Mouse (Mus musculus): Measurements from ENCODE around the gene Mycbpap. TPM values are rescaled to one million over a fixed set of nuclear protein-coding genes. Genes with fewer than 3 reads are reported as not detected.

The Mycbpap gene
- polyA plus RNA-seq, 1 experiment from 2014 or later: 4.6 TPM

- Histone ChIP-seq H3K4me1 (replicated peaks) (peaks cover 25% of the 10 kb centered on the region), H3K4me3 (peak overlapping the region; percentile 65), H3K36me3 (0 out of 2 replicates have a peak, but pooled peaks cover 4% of the 10 kb centered on the region), H3K9me3 (0 out of 2 replicates have a peak, but pooled peaks cover 4% of the 10 kb centered on the region), H3K27me3 (ENCODE audit: insufficient read depth, poor library complexity, severe bottlenecking) (peaks cover 4% of the 10 kb centered on the region; the same call in 1 of the 2 replicates), H3K27ac (peak overlapping the region; percentile 93)
- 14% methylated on average over 24 of the region's 24 CpGs for WGBS
- peak; percentile 30 for DNase-seq (ENCODE audit: low spot score)
Observed at GRCm38 (mm10) chr11:94548041-94548784, 26.7 kb upstream of the Mycbpap start.

- H3K36me3 ChIP-seq: peaks cover 13% of the 10 kb centered on the region; the same call in 1 of the 2 replicates
- 93% methylated on average over 6 of the region's 6 CpGs for WGBS
- DNase-seq (ENCODE audit: low spot score): no peak
- H3K4me3 ChIP-seq: no peak overlapping the region
- H3K27ac ChIP-seq: no peak overlapping the region
- 0 out of 2 replicates have a peak, but pooled peaks cover 4% of the 10 kb centered on the region for H3K9me3 ChIP-seq
- peaks cover 25% of the 10 kb centered on the region for H3K4me1 ChIP-seq (replicated peaks)
- peaks cover 4% of the 10 kb centered on the region; the same call in 1 of the 2 replicates for H3K27me3 ChIP-seq (ENCODE audit: insufficient read depth, poor library complexity, severe bottlenecking)
Observed at GRCm38 (mm10) chr11:94547271-94547670, 25.7 kb upstream of the Mycbpap start.

DNA sequence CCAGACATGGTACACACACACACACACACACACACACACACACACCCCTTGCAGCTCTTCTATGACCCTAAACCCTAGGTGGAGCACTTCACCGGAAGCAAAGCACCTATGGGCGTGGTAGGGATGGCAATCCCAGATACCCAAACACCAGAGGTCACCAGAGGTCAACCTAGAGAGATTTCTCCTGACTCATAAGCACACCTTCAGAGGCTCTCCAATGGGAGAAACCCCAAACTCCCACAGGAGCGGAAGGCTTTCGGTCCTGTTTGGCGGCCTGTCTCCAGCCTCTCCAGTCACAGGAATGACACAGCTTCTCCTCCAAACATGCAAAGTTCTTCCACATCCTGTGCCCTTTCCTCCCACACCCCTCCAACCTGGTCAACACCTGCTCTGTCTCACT, 24.8 kb upstream of the Mycbpap start:
- Histone ChIP-seq H3K9me3 (0 out of 2 replicates have a peak, but pooled peaks cover 1% of the 10 kb centered on the region), H3K27me3 (ENCODE audit: insufficient read depth, poor library complexity, severe bottlenecking) (peaks cover 4% of the 10 kb centered on the region; the same call in 1 of the 2 replicates), H3K27ac (no peak overlapping the region), H3K4me3 (no peak overlapping the region), H3K36me3 (peaks cover 15% of the 10 kb centered on the region; the same call in 1 of the 2 replicates), H3K4me1 (replicated peaks) (peaks cover 25% of the 10 kb centered on the region)
- 95% methylated on average over 5 of the region's 5 CpGs for WGBS
- no peak for DNase-seq (ENCODE audit: low spot score)

DNA sequence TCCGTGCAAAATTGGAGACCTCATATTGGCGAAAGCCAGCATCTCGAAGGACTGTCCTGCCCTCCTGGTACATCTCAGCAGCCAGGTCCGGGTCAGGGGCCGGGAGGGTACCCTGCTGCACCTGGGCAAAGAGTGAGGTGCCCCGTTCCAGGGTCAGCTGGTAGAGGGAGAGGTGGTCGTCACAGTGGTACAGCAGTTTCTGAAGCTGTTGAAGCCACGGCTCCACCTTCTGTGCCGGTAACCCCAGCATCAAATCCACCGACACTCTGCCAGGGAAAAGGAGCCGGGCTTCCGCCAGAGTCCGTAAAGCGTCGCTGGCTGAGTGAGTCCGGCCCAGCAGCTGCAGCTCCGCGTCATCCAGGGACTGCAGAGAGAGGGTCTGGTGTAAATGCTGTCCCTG, 22.9 kb upstream of the Mycbpap start:
- Histone ChIP-seq H3K36me3 (peaks cover 15% of the 10 kb centered on the region; the same call in 1 of the 2 replicates), H3K27ac (peak overlapping the region; percentile 50), H3K4me3 (peak overlapping the region; percentile 28), H3K9me3 (no peaks in the 10 kb centered on the region), H3K4me1 (replicated peaks) (peaks cover 25% of the 10 kb centered on the region), H3K27me3 (ENCODE audit: insufficient read depth, poor library complexity, severe bottlenecking) (peaks cover 4% of the 10 kb centered on the region; the same call in 1 of the 2 replicates)
- WGBS: 55% methylated on average over 18 of the region's 18 CpGs
- no peak for DNase-seq (ENCODE audit: low spot score)

DNA sequence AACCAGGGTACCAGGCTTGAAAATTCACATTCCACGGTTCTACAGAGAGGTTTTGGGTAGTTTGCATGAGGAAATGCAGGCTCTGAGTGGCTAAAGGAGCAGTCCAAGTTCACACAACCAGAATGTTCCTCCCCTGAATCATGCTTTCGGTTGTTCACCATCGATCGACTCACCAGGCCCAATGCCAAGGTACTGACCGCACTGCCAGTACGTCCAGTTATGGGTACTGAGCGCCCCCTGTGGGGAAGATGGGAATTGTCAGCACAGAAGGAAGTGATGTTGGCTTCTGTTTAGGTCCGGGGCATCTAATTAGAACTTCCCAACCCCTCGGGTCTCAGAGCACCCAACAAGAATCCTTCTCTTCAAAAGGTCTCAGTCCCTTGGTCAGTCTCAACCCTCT, 22.4 kb upstream of the Mycbpap start:
- 0 out of 2 replicates have a peak overlapping the region, but pooled peaks have one; percentile 50 for H3K27ac ChIP-seq
- peaks cover 21% of the 10 kb centered on the region for H3K4me1 ChIP-seq (replicated peaks)
- peak overlapping the region; percentile 28; the same call in 1 of the 2 replicates for H3K4me3 ChIP-seq
- peak; percentile 72 for DNase-seq (ENCODE audit: low spot score)
- 44% methylated on average over 9 of the region's 9 CpGs for WGBS
- H3K27me3 ChIP-seq (ENCODE audit: insufficient read depth, poor library complexity, severe bottlenecking): peaks cover 4% of the 10 kb centered on the region; the same call in 1 of the 2 replicates
- no peaks in the 10 kb centered on the region for H3K9me3 ChIP-seq
- H3K36me3 ChIP-seq: peaks cover 15% of the 10 kb centered on the region; the same call in 1 of the 2 replicates

GRCm38 (mm10) chr11:94543344-94543743, 21.8 kb upstream of the Mycbpap start:
- WGBS: 81% methylated on average over 12 of the region's 12 CpGs
- H3K27ac ChIP-seq: no peak overlapping the region
- H3K4me1 ChIP-seq (replicated peaks): peaks cover 18% of the 10 kb centered on the region
- peaks cover 15% of the 10 kb centered on the region; the same call in 1 of the 2 replicates for H3K36me3 ChIP-seq
- H3K27me3 ChIP-seq (ENCODE audit: insufficient read depth, poor library complexity, severe bottlenecking): peaks cover 4% of the 10 kb centered on the region; the same call in 1 of the 2 replicates
- DNase-seq (ENCODE audit: low spot score): no peak
- no peak overlapping the region for H3K4me3 ChIP-seq
- H3K9me3 ChIP-seq: no peaks in the 10 kb centered on the region

- DNase-seq (ENCODE audit: low spot score): no peak
- no peak overlapping the region for H3K4me3 ChIP-seq
Observed at GRCm38 (mm10) chr11:94542400-94542799, 20.9 kb upstream of the Mycbpap start.

GRCm38 (mm10) chr11:94539761-94540160, 18.2 kb upstream of the Mycbpap start:
- Histone ChIP-seq H3K9me3 (no peaks in the 10 kb centered on the region), H3K4me1 (replicated peaks) (peaks cover 11% of the 10 kb centered on the region), H3K27ac (no peak overlapping the region), H3K4me3 (no peak overlapping the region), H3K36me3 (peaks cover 15% of the 10 kb centered on the region; the same call in 1 of the 2 replicates), H3K27me3 (ENCODE audit: insufficient read depth, poor library complexity, severe bottlenecking) (no peaks in the 10 kb centered on the region; the same call in 1 of the 2 replicates)
- DNase-seq (ENCODE audit: low spot score): no peak
- WGBS: 80% methylated on average over 7 of the region's 7 CpGs

More at GRCm38 (mm10) chr11:94542400-94542799, 20.9 kb upstream of the Mycbpap start:
- Histone ChIP-seq H3K9me3 (no peaks in the 10 kb centered on the region), H3K27ac (no peak overlapping the region), H3K27me3 (ENCODE audit: insufficient read depth, poor library complexity, severe bottlenecking) (no peaks in the 10 kb centered on the region; the same call in 1 of the 2 replicates), H3K4me1 (replicated peaks) (peaks cover 13% of the 10 kb centered on the region), H3K36me3 (peaks cover 15% of the 10 kb centered on the region; the same call in 1 of the 2 replicates)
- WGBS: 84% methylated on average over 4 of the region's 4 CpGs

- Histone ChIP-seq H3K36me3 (peaks cover 15% of the 10 kb centered on the region; the same call in 1 of the 2 replicates), H3K9me3 (no peaks in the 10 kb centered on the region), H3K4me1 (replicated peaks) (peaks cover 4% of the 10 kb centered on the region; the same call in 1 of the 2 replicates), H3K27me3 (ENCODE audit: insufficient read depth, poor library complexity, severe bottlenecking) (no peaks in the 10 kb centered on the region; the same call in 1 of the 2 replicates), H3K27ac (no peak overlapping the region), H3K4me3 (no peak overlapping the region)
- DNase-seq (ENCODE audit: low spot score): no peak
- WGBS: 62% methylated on average over 8 of the region's 8 CpGs
Observed at GRCm38 (mm10) chr11:94538733-94539292, 17.3 kb upstream of the Mycbpap start.

DNA sequence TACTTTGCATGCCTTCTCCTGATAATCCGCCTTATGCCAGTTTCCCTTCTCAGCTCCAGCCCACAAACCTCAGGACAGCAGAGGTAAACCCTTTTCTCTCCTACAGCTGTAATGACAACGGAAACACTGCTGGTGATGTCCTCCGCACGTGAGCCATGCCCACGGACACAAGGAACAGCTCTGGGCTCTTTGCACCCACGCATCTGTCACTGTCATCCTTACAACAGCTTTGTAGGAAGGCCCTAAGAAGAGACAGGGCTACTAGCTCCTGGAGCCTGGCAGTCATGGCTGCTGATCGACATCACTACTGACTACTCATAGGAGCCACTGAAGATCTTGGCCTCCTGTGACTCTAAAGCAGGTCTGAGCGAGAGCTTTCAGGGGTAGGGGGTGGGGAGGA, 11.6 kb upstream of the Mycbpap start:
- Histone ChIP-seq H3K27me3 (ENCODE audit: insufficient read depth, poor library complexity, severe bottlenecking) (no peaks in the 10 kb centered on the region), H3K4me3 (no peak overlapping the region), H3K27ac (no peak overlapping the region), H3K9me3 (no peaks in the 10 kb centered on the region), H3K36me3 (no peaks in the 10 kb centered on the region), H3K4me1 (replicated peaks) (no peaks in the 10 kb centered on the region)
- DNase-seq (ENCODE audit: low spot score): no peak
- 83% methylated on average over 8 of the region's 8 CpGs for WGBS

- H3K27me3 ChIP-seq (ENCODE audit: insufficient read depth, poor library complexity, severe bottlenecking): no peaks in the 10 kb centered on the region
- H3K9me3 ChIP-seq: no peaks in the 10 kb centered on the region
- H3K4me3 ChIP-seq: no peak overlapping the region
- H3K36me3 ChIP-seq: no peaks in the 10 kb centered on the region
- H3K27ac ChIP-seq: no peak overlapping the region
- H3K4me1 ChIP-seq (replicated peaks): peaks cover 18% of the 10 kb centered on the region
- no peak for DNase-seq (ENCODE audit: low spot score)
- WGBS: 63% methylated on average over 3 of the region's 3 CpGs
Observed at GRCm38 (mm10) chr11:94528879-94529278, 7.3 kb upstream of the Mycbpap start.

GRCm38 (mm10) chr11:94526171-94526879, 4.8 kb upstream of the Mycbpap start:
- H3K27ac ChIP-seq: peak overlapping the region; percentile 53; the same call in 1 of the 2 replicates
- no peaks in the 10 kb centered on the region for H3K36me3 ChIP-seq
- no peaks in the 10 kb centered on the region for H3K9me3 ChIP-seq
- H3K27me3 ChIP-seq (ENCODE audit: insufficient read depth, poor library complexity, severe bottlenecking): peaks cover 15% of the 10 kb centered on the region
- H3K4me3 ChIP-seq: no peak overlapping the region
- peak; percentile 55 for DNase-seq (ENCODE audit: low spot score)
- 40% methylated on average over 9 of the region's 9 CpGs for WGBS
- H3K4me1 ChIP-seq (replicated peaks): peaks cover 25% of the 10 kb centered on the region

Measured in hindbrain, embryonic 10.5 days (tissue).